Mouse (Mus musculus) heart, embryonic 16.5 days (tissue): Measurements from ENCODE around the gene Sec24d. TPM values are rescaled to one million over a fixed set of nuclear protein-coding genes. Genes with fewer than 3 reads are reported as not detected.

Experiments
- ATAC-seq: fragments of 200-750 bp; cut with Nextera tagmentation; replicated peaks from 2 replicates; pipeline ENCODE4 v1.8.0; 2017; ENCODE audit warnings: moderate number of reproducible peaks; ENCODE audit not compliant: insufficient read depth, low FRiP score; ENCODE audit errors: extremely low read depth
- H3K27ac ChIP-seq: fragments of 300-500 bp; sonication (generic); 2 replicates; pipeline ENCODE4 v1.5.1; 2014; ENCODE audit warnings: mild to moderate bottlenecking, low read length, control low read depth, moderate library complexity
- H3K27me3 ChIP-seq: fragments of 300-500 bp; sonication (generic); 2 replicates; pipeline ENCODE4 v1.6.1; 2014; ENCODE audit warnings: low read length, mixed read lengths; ENCODE audit not compliant: control insufficient read depth, insufficient read depth
- H3K36me3 ChIP-seq: fragments of 300-500 bp; sonication (generic); 2 replicates; pipeline ENCODE4 v1.6.1; 2014; ENCODE audit not compliant: control insufficient read depth, insufficient read depth
- H3K4me1 ChIP-seq: fragments of 300-500 bp; sonication (generic); 2 replicates; pipeline ENCODE4 v1.6.1; 2014; ENCODE audit warnings: low read length, mixed read lengths; ENCODE audit not compliant: control insufficient read depth, insufficient read depth
- H3K4me2 ChIP-seq: fragments of 300-500 bp; sonication (generic); 2 replicates; pipeline ENCODE4 v1.6.1; 2014; ENCODE audit warnings: low read depth, mild to moderate bottlenecking, control low read depth, low read length
- H3K4me3 ChIP-seq: fragments of 300-500 bp; sonication (generic); 2 replicates; pipeline ENCODE4 v1.5.1; 2014; ENCODE audit warnings: mild to moderate bottlenecking, control low read depth, low read length
- H3K9ac ChIP-seq: fragments of 300-500 bp; sonication (generic); 2 replicates; pipeline ENCODE4 v1.6.1; 2014; ENCODE audit warnings: low read length, control low read depth
- H3K9me3 ChIP-seq: fragments of 300-500 bp; sonication (generic); replicated peaks from 2 replicates; pipeline ENCODE4 v1.6.1; 2016; ENCODE audit warnings: low read length; ENCODE audit not compliant: control insufficient read depth
- WGBS: fragments of 180-500 bp; shearing (Covaris S2); extraction: QIAGEN DNeasy Blood & Tissue Kit; methylation state at CpG from one replicate; pipeline ENCODE4 v1.1.7; 2014; 5-methylcytosine and 5-hydroxymethylcytosine counted together
- polyA plus RNA-seq: library from polyadenylated mRNA; unstranded; fragments of >200 nt; fragmentation: Nextera tagmentation; extraction: Ambion mirVana; gene quantifications from 2 replicates; pipeline ENCODE4 v1.2.1, GENCODE M21; 2015

The Sec24d gene
- polyA plus RNA-seq, 1 experiment from 2014 or later = 66.3 TPM

DNA sequence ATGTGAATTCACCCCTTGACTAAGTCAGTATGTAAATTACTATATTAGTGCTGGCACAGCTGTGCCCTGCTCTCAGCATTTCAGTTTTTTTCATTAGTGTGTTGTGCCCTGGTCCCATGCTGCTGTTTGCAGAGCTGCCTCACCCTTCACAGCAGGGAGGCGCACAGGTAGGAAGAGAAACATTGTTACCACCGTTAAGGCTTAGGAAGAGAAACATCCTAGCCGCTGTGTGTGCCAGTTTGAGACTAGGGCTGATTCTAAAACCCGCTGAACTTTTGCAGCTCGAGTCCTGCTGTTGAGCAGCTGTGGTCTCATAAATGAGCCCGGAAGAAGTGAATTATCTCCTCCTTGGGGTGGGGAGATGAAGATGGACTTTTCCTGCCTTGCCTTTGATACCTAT, 41.9 kb downstream of the Sec24d start:
- Histone ChIP-seq H3K27ac (no peak overlapping the region), H3K9ac (no peak overlapping the region), H3K4me2 (no peak overlapping the region), H3K4me3 (no peak overlapping the region), H3K36me3 (peaks cover 24% of the 10 kb centered on the region), H3K9me3 (no peaks in the 10 kb centered on the region), H3K27me3 (no peaks in the 10 kb centered on the region), H3K4me1 (peaks cover 5% of the 10 kb centered on the region)
- ATAC-seq = no peak
- WGBS = 76% methylated on average over 6 of the region's 6 CpGs

DNA sequence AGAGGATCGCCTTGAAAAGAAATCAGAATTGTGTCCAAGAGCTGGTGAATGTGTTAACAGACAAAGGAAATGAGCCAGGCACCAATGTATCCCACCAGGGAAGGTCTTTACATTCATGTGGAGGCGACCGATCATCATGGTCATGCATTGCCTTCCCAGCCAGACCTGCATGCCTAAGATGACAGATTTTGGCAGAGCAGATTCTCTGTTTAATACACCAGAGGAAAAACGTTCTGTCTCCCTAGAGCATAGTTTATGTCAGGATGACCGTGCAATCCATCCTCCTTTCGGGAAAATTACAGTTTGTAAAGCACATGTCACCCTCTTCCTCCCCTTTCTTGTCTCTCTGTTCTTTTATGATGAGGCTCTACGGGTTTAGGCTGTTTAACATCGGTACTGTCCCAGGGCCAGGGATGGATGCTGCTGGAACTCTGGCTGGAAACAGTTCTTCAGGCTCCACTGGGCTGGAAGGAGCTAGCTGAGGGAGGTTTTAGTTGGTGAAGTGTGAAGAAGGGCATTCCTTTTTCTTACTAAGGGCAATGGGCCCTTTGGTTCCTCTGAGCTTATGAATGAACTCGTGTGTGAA, 45.3 kb downstream of the Sec24d start:
- Histone ChIP-seq H3K4me2 (no peak overlapping the region), H3K36me3 (peaks cover 15% of the 10 kb centered on the region), H3K4me1 (peaks cover 12% of the 10 kb centered on the region), H3K9me3 (no peaks in the 10 kb centered on the region), H3K9ac (no peak overlapping the region), H3K4me3 (no peak overlapping the region), H3K27ac (no peak overlapping the region), H3K27me3 (no peaks in the 10 kb centered on the region)
- no peak for ATAC-seq
- WGBS = 84% methylated on average over 9 of the region's 9 CpGs

DNA sequence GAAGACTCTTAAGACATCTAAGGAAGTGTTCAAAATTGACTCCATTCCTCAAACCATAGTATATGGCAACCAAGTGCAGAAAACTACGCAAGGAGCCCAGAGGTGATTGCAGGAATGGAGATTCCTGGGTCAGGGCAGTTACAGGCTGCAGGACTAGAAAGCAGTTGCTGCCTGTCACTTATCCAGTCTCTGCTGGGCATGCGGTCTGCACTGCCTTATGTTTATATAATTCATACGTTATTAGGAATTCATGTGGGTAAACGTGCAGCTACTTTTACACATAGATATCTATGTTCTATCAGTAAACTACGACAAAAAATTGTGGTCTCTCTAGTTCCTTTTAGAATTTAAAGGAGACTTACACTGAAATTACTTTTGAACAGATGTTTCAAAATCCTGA, 46.2 kb downstream of the Sec24d start:
- Histone ChIP-seq H3K27me3 (no peaks in the 10 kb centered on the region), H3K4me2 (no peak overlapping the region), H3K9ac (no peak overlapping the region), H3K9me3 (no peaks in the 10 kb centered on the region), H3K4me1 (peaks cover 16% of the 10 kb centered on the region), H3K4me3 (no peak overlapping the region), H3K27ac (no peak overlapping the region), H3K36me3 (peaks cover 12% of the 10 kb centered on the region)
- ATAC-seq = no peak
- 58% methylated on average over 5 of the region's 5 CpGs for WGBS

DNA sequence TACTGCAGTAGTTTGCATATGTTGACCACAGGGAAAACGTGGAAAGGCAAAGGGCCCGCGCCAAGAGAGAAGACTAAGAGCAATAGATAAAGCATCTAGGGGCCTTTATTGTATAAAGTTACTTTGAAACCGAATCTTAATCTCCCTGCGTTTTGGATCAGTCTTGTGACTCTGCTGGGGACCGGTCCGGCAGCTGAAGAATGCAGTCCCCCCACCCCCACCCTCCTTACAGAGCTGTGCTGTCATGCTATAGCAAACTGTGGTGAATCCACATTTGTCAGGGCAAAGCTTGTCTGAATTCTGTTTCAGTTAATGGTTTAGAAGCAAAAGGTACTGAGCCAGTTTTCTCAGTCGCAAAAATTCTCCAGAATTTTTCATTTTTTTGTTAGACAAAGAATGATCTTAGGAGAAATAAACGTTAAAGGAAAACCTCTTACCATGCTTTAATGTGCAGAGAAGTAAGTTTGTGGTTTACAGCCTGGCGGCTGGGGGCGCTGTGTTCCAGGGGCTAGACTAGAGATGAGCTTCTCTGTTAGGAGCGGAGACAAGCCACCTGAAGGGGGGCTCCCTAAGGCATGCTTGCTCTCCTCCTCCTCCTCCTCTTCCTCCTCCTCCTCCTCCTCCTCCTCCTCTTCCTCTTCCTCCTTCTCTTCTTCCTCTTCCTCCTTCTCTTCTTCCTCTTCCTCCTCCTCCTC, 46.8 kb downstream of the Sec24d start:
- peaks cover 12% of the 10 kb centered on the region for H3K36me3 ChIP-seq
- WGBS = 43% methylated on average over 12 of the region's 12 CpGs
- H3K4me1 ChIP-seq = peaks cover 16% of the 10 kb centered on the region
- no peak overlapping the region for H3K4me3 ChIP-seq
- no peaks in the 10 kb centered on the region for H3K27me3 ChIP-seq
- H3K9me3 ChIP-seq = no peaks in the 10 kb centered on the region
- no peak overlapping the region for H3K4me2 ChIP-seq
- H3K27ac ChIP-seq = no peak overlapping the region
- no peak for ATAC-seq
- no peak overlapping the region for H3K9ac ChIP-seq

DNA sequence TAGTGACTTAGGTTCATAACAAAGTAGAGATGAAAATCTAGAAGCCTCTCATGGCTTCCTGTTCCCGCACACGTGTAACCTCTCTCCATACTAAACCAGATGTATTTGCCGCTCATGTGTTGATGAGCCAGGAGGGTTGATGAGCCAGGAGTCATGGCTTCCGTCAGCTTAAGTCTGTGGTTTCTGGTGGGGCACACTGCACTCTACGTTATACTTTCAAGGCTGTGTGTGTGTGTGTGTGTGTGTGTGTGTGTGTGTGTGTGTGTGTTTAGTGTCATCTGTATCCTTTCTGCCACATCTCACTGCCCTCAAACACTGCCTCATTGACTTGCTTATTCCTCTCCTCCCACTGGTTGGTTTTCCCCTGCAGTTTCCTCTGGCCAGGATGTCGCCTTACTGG, 48.8 kb downstream of the Sec24d start:
- H3K9ac ChIP-seq = no peak overlapping the region
- H3K4me2 ChIP-seq = no peak overlapping the region
- no peak overlapping the region for H3K27ac ChIP-seq
- H3K4me3 ChIP-seq = no peak overlapping the region
- H3K4me1 ChIP-seq = peaks cover 16% of the 10 kb centered on the region
- H3K36me3 ChIP-seq = peaks cover 3% of the 10 kb centered on the region; the same call in 1 of the 2 replicates
- no peaks in the 10 kb centered on the region for H3K9me3 ChIP-seq
- no peaks in the 10 kb centered on the region for H3K27me3 ChIP-seq
- 65% methylated on average over 6 of the region's 6 CpGs for WGBS
- ATAC-seq = no peak

DNA sequence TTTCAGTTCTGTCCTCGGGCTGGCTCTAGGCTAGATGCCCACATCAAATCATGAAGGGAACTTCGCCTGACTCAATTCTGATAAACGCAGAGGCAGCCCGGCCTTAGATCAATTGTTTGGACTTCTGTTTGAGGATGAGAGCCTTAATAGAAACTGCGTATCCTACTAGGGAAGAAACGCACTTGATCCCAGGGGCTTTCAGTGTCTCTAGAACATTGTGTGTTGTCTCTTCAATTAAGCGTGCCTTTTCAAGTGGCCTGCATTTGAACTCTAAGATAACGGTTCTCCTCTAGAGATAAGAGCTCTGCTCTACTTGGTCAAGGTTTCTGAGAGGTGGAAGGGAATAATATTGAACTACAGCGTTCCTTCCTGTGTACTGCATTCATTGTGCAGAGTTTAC, 49.8 kb downstream of the Sec24d start:
- H3K27ac ChIP-seq = no peak overlapping the region

DNA sequence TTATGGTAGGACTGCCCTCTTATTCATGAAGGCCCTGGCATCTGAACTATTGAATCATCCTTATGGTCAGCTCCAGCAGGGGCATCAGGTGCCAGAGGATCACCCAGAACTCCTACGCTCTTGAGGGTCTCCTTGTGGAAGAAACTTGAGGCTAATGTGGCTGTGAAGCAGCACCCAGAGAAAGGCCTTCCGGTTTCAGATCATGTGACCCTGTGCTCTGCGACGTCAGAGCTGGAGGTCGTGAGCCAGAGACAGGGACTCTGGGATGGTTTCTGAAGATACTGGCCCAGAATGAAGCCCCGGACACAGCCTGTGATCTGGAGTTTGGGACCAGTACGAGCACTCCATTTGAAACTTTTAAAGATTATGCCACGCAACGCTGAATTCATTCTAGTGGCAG, 53.1 kb downstream of the Sec24d start:
- no peak for ATAC-seq
- H3K36me3 ChIP-seq = 0 out of 2 replicates have a peak, but pooled peaks cover 3% of the 10 kb centered on the region
- WGBS = 77% methylated on average over 9 of the region's 9 CpGs
- no peak overlapping the region for H3K27ac ChIP-seq
- H3K9ac ChIP-seq = no peak overlapping the region
- H3K27me3 ChIP-seq = no peaks in the 10 kb centered on the region
- no peak overlapping the region for H3K4me3 ChIP-seq
- no peaks in the 10 kb centered on the region for H3K9me3 ChIP-seq
- H3K4me1 ChIP-seq = peaks cover 30% of the 10 kb centered on the region
- no peak overlapping the region for H3K4me2 ChIP-seq

More for the DNA sequence above, 49.8 kb downstream of the Sec24d start:
- Histone ChIP-seq H3K9ac (no peak overlapping the region), H3K4me1 (peaks cover 16% of the 10 kb centered on the region), H3K36me3 (peaks cover 3% of the 10 kb centered on the region; the same call in 1 of the 2 replicates), H3K4me3 (no peak overlapping the region), H3K4me2 (no peak overlapping the region; the same call in 1 of the 2 replicates), H3K27me3 (no peaks in the 10 kb centered on the region), H3K9me3 (no peaks in the 10 kb centered on the region)
- 31% methylated on average over 9 of the region's 9 CpGs for WGBS
- ATAC-seq = no peak

DNA sequence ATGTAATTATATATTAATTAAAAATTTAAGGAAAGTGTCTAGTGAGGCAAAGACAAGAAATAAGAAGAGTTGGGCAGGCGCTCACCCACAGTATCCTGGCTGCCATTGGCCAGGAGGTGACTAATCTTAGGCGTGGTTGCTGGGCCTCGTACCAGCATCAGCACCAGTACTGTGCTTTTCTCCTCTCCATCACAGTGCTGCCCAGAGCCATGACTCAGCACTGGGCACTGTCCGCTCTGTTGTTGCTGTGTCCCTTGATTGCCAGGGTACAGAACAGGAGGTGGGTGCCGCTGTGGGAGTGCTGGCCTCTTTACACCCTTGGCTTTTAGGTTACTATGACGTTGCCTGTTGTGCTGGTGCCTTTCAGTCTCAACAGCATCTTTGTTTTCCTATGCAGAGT, 54.4 kb downstream of the Sec24d start:
- ATAC-seq = no peak
- no peaks in the 10 kb centered on the region for H3K27me3 ChIP-seq
- WGBS = 70% methylated on average over 6 of the region's 6 CpGs

DNA sequence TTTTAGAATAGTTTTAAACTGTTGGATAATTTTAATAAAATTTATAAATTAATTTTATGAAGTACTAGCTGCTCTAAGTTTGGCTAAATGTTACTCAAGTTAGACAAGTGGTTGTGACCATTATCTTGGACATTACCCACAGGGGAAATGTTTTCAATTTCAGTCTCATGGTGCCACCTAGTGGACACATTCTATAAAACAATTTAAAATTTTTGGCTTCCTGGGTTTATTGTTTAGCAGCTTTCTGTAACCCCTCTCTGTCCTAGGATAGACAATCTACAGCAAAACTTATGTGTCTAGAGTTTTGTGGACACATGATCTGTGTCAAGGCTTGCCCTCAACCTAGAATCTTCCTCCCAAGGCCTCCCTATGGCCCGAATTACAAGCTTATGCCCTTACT, 54.9 kb downstream of the Sec24d start:
- H3K9ac ChIP-seq = no peak overlapping the region
- H3K4me1 ChIP-seq = peaks cover 31% of the 10 kb centered on the region
- no peaks in the 10 kb centered on the region for H3K9me3 ChIP-seq
- no peaks in the 10 kb centered on the region for H3K27me3 ChIP-seq
- WGBS = 55% methylated on average over 1 of the region's 1 CpGs
- no peak overlapping the region for H3K4me3 ChIP-seq
- peaks cover 3% of the 10 kb centered on the region; the same call in 1 of the 2 replicates for H3K36me3 ChIP-seq
- H3K4me2 ChIP-seq = no peak overlapping the region
- no peak for ATAC-seq
- no peak overlapping the region for H3K27ac ChIP-seq

More for the DNA sequence above, 54.4 kb downstream of the Sec24d start:
- Histone ChIP-seq H3K9me3 (no peaks in the 10 kb centered on the region), H3K36me3 (0 out of 2 replicates have a peak, but pooled peaks cover 3% of the 10 kb centered on the region), H3K4me2 (no peak overlapping the region), H3K27ac (no peak overlapping the region), H3K9ac (no peak overlapping the region), H3K4me3 (no peak overlapping the region), H3K4me1 (peaks cover 35% of the 10 kb centered on the region)
